Mouse (Mus musculus): ENCODE results near the gene Nbr1.

- TF ChIP-seq POLR2A (IDR thresholded peaks at IDR 0.05; ENCODE audit: borderline replicate concordance, low read depth, low read length) (no peak; the same call in 1 of the 2 replicates), CTCF (IDR thresholded peaks at IDR 0.05; ENCODE audit: low read depth, low read length) (no peak)
Observed at GRCm38 (mm10) chr11:101582054-101583035, 30.4 kb downstream of the Nbr1 start, which contains the start of gene Tmem106a.
